Mouse (Mus musculus): ENCODE data around the gene Abcc5.

GRCm38 (mm10) chr16:20451774-20452173 is 25.6 kb upstream of the Abcc5 start:
- no peak for TF ChIP-seq CTCF (IDR thresholded peaks at IDR 0.05; ENCODE audit: low read depth)
- no peak for TF ChIP-seq EP300 (IDR thresholded peaks at IDR 0.05; ENCODE audit: low read depth)

Measured in liver, postnatal 0 days (tissue).